Mouse (Mus musculus) midbrain, embryonic 10.5 days (tissue): Measurements from ENCODE around the gene Otx2. TPM values are rescaled to one million over a fixed set of nuclear protein-coding genes. Genes with fewer than 3 reads are reported as not detected.

Experiments used
- DNase-seq: peaks from one replicate; pipeline ENCODE4 v3.0.0-alpha.2; 2017; ENCODE audit warnings: low spot score
- H3K27ac ChIP-seq: fragments of 300-500 bp; sonication (generic); replicated peaks from 2 replicates; pipeline ENCODE4 v1.5.1; 2016; ENCODE audit warnings: mild to moderate bottlenecking
- H3K27me3 ChIP-seq: fragments of 300-500 bp; sonication (generic); 2 replicates; pipeline ENCODE4 v1.6.1; 2016; ENCODE audit warnings: low read depth, mild to moderate bottlenecking; ENCODE audit not compliant: poor library complexity, severe bottlenecking
- H3K36me3 ChIP-seq: fragments of 300-500 bp; sonication (generic); 2 replicates; pipeline ENCODE4 v1.6.1; 2016; ENCODE audit warnings: mild to moderate bottlenecking, moderate library complexity
- H3K4me1 ChIP-seq: fragments of 300-500 bp; sonication (generic); 2 replicates; pipeline ENCODE4 v1.6.1; 2016
- H3K4me3 ChIP-seq: fragments of 300-500 bp; sonication (generic); 2 replicates; pipeline ENCODE4 v1.5.1; 2016; ENCODE audit warnings: mild to moderate bottlenecking, moderate library complexity
- H3K9me3 ChIP-seq: fragments of 300-500 bp; sonication (generic); replicated peaks from 2 replicates; pipeline ENCODE4 v1.6.1; 2016; ENCODE audit warnings: mild to moderate bottlenecking
- WGBS: fragments of 180-500 bp; shearing (Covaris S2); methylation state at CpG from one replicate; pipeline ENCODE4 v1.1.7; 2016; 5-methylcytosine and 5-hydroxymethylcytosine counted together
- polyA plus RNA-seq: library from polyadenylated mRNA; unstranded; fragments of >200 nt; fragmentation: Nextera tagmentation; extraction: Ambion mirVana; gene quantifications from 2 replicates; pipeline ENCODE4 v1.2.1, GENCODE M21; 2016

Gene Otx2
- polyA plus RNA-seq, 1 experiment from 2014 or later = 149 TPM

DNA sequence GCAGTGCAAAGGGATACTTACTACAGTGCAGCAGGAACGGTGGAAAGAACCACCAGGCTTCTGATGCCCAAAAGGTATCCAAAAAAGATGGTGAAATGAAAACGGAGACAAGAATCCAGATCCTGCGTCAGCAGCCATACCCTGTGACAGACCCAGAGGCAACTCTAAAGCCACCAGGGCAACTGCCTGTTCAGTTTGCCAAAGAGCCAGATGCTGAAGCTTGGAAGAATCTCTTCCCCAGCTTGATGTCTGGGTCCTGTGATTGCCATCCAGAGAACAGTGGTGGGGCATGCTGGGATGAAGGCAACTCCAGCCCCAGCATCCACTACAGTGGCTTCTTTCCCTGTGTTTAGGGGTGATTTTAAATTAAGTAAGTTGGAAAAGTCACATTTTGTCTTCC is 5.1 kb upstream of the Otx2 start:
- 83% methylated on average over 3 of the region's 3 CpGs for WGBS

DNA sequence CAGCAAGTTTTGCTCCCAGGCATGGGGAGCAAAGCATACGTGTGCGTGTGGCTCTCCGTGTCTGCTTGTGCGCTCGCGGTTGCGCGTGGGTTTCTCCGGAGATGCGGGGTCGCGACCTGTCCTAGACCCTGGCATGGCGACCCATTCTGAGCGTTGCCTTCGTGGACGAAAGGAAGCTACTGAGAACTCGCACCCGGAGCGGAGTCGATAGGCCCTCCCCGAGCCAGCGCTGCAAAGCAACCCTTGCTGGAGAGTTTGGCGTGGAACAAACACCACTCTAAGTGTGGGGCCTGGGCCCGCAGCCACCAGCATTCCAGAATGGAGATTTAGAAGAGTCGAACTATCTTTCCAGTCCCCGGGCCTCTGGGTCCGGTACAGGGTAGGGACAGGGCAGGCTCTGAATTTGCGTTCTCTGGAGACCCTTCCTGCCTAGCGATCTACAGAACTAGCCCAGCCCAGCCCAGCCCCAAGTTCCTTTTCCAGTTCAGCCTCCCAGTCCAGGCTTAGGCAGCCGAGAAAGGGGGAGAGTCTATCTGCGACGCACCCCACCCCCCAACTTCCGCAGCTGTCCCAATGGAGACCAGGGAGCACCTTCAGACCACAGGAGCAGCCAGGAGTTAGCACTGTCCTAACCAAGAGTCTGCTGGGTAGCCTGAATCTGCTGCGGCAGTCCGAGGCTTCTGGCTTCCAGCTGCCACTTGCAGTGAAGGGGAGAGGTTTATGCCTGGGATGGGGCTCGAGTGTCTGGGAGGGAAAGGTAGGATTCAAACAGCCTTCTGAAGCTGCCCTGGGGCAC is 615 bp upstream of the Otx2 start:
- WGBS = under 1% methylated on average over 36 of the region's 36 CpGs
- peak overlapping the region; percentile 100 for H3K27ac ChIP-seq
- H3K9me3 ChIP-seq = no peaks in the 10 kb centered on the region
- H3K27me3 ChIP-seq = peaks cover 69% of the 10 kb centered on the region
- H3K4me1 ChIP-seq = peaks cover 69% of the 10 kb centered on the region
- H3K36me3 ChIP-seq = peaks cover 3% of the 10 kb centered on the region
- DNase-seq = peak; percentile 64
- H3K4me3 ChIP-seq = peak overlapping the region; percentile 97

More for the DNA sequence above, 5.1 kb upstream of the Otx2 start:
- peaks cover 57% of the 10 kb centered on the region for H3K4me1 ChIP-seq
- no peak overlapping the region for H3K4me3 ChIP-seq
- peaks cover 28% of the 10 kb centered on the region for H3K27me3 ChIP-seq
- peaks cover 7% of the 10 kb centered on the region for H3K36me3 ChIP-seq
- DNase-seq = no peak
- peak overlapping the region; percentile 55 for H3K27ac ChIP-seq
- H3K9me3 ChIP-seq = no peaks in the 10 kb centered on the region

DNA sequence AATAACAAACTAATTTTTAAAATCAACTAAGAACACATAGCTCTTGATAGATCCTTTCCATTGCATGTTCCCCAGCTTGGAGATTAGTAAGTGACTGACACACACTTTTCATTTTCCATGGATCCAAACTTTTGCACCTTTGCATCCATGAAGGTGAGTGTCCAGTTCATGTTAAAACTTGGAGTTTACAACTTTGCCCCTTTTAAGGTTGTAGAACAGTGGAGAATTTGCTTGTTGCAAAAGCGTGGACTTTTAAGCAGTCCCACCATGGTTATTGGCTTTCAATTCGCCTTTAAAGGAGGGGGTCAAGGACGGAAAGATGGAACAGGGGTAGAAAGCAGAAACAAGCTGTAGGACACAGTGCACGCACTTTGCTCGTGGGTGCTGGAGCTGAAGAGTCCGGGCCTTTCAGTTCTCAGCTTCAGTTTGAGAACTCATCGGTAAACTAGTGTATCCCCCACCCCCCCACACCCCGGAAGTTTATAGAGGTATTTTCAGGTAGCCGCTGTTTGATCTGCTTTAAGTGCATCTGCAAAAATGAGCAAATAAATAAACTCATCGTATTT is 925 bp downstream of the Otx2 start:
- H3K27ac ChIP-seq = peak overlapping the region; percentile 100

DNA sequence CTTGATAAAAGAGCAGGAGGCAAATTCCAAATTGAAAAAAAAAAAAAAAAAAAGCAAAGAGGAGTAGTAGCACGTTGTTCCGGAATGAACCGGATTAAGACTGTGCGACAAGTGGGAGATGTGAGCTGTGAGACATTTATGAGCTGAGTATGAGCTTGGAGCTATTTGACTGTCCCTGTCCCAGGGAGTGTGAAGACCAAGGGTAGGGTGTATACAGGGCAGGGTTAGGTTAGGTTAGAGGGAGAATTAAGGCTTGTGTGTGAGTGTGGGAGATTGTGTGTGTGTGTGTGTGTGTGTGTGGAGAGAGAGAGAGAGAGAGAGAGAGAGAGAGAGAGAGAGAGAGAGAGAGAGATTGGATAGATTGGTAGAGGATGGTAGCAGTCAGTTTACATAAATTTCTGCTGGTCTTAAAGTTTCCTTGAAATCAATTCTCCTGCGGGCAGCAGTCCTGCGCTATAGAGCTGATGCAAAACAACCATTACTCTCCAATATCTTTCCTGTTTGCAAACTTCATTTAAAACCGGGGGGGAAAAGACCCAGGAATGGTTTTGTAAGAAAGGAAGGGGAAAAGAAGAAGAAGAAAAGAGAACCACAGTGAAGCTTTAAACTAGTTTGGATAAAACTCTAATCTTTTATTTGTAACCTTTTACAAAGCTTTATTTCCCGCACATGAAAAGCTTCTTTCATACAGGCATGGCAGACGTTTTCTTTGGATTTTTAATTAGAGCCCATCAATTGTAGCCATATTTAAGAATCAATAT is 2.0 kb downstream of the Otx2 start:
- H3K4me1 ChIP-seq = peaks cover 63% of the 10 kb centered on the region
- peak overlapping the region; percentile 100 for H3K27ac ChIP-seq
- H3K27me3 ChIP-seq = peaks cover 91% of the 10 kb centered on the region
- WGBS = 15% methylated on average over 9 of the region's 9 CpGs
- DNase-seq = peak; percentile 50
- no peaks in the 10 kb centered on the region for H3K9me3 ChIP-seq
- peak overlapping the region; percentile 97 for H3K4me3 ChIP-seq
- H3K36me3 ChIP-seq = no peaks in the 10 kb centered on the region

More for the DNA sequence above, 925 bp downstream of the Otx2 start:
- WGBS = 7% methylated on average over 10 of the region's 10 CpGs
- H3K36me3 ChIP-seq = no peaks in the 10 kb centered on the region
- peak; percentile 51 for DNase-seq
- peak overlapping the region; percentile 97 for H3K4me3 ChIP-seq
- peaks cover 83% of the 10 kb centered on the region for H3K27me3 ChIP-seq
- H3K4me1 ChIP-seq = peaks cover 70% of the 10 kb centered on the region
- H3K9me3 ChIP-seq = no peaks in the 10 kb centered on the region

DNA sequence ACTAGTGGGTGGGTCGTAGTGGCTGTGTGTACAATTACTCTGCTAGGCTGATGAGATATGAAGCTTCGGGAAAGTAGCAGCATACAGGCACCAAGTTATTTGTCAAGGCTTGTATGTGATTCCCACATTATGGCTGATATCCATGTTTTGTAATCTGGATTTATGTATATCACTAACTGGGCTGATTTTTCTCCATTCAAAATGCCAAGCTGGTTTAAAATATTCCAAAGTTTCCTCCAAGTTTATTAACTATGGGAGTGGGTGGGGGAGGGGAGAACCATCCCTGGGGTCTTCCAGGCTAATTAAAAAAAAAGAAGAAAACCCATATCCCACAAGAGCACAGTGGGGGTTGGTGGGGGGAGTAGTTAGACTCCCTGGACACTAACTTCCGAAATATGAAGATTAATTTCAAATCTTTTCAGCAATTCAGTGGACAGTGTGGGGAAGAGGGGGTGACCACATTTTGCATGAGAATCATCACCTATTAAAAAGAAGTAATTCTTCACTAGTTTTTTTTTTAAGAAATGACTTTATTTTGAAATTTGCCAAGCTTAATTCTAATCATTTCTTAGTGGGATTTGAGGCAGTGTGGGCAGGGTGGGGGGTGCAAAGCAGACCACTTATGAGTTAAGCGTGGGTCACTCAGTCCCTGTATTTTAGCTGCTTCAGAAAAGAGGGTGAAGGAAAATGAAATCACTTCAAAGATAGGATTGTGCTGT is 2.7 kb downstream of the Otx2 start:
- Histone ChIP-seq H3K36me3 (no peaks in the 10 kb centered on the region), H3K27me3 (peaks cover 92% of the 10 kb centered on the region), H3K9me3 (no peaks in the 10 kb centered on the region), H3K27ac (peak overlapping the region; percentile 100), H3K4me3 (peak overlapping the region; percentile 97), H3K4me1 (peaks cover 60% of the 10 kb centered on the region)
- no peak for DNase-seq
- 14% methylated on average over 4 of the region's 4 CpGs for WGBS

DNA sequence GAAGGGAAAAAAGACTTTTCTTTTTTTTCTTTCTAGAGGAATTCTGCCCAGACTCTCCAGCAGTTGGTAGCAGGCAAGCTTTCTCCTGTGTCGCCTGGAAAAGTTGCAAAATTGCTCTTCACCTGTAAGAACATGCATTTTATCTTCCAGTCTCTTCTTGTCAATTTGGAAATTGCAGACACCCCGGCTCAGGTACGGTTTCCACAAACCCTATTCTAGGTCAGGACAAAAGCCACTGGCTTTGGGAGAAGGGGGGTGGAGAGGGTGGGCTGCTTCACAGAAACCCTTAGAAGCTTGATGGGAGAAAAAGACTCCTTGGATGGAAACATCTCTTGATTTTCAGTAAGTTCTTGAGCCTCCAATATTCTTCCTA is 3.4 kb downstream of the Otx2 start:
- Histone ChIP-seq H3K36me3 (peaks cover 4% of the 10 kb centered on the region; the same call in 1 of the 2 replicates), H3K9me3 (no peaks in the 10 kb centered on the region), H3K27me3 (peaks cover 93% of the 10 kb centered on the region), H3K4me3 (peak overlapping the region; percentile 97), H3K4me1 (peaks cover 55% of the 10 kb centered on the region), H3K27ac (peak overlapping the region; percentile 100)
- DNase-seq = peak; percentile 62
- 5% methylated on average over 3 of the region's 3 CpGs for WGBS

DNA sequence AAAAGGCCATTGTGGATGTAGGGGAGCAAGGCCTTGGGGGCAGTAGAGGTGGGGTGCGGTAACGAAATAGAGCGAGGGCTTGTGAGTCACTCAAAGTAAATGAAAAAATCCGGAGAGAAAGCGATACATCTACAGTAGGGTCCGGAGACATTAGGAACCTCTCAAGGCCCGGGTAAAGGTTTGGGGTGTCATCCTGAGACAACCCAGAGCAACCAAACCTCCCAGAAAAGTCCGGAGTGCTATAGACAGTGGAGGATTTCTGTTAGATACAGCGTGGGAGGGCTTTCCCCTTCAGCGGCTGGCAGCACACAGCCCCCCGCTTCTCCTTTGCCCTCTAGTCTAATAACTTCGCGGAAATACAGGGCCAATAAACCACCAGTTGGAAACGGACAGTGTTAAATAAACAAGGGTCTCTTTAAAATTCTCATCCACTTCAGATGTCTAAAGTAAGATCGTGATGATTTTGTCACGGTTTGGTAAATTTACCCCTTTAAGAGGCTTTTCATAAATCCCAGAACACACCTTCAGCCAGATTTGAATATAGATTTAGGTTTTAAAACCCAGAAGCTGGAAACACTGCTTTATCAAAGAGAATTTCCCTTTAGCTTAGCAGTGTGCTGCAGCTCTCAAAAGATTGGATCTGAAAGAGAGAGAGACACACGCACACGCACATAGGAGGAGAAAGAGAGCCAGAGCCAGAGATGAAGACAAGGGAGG is 3.9 kb downstream of the Otx2 start:
- H3K27me3 ChIP-seq = peaks cover 87% of the 10 kb centered on the region
- peaks cover 49% of the 10 kb centered on the region for H3K4me1 ChIP-seq
- peak overlapping the region; percentile 97 for H3K4me3 ChIP-seq

DNA sequence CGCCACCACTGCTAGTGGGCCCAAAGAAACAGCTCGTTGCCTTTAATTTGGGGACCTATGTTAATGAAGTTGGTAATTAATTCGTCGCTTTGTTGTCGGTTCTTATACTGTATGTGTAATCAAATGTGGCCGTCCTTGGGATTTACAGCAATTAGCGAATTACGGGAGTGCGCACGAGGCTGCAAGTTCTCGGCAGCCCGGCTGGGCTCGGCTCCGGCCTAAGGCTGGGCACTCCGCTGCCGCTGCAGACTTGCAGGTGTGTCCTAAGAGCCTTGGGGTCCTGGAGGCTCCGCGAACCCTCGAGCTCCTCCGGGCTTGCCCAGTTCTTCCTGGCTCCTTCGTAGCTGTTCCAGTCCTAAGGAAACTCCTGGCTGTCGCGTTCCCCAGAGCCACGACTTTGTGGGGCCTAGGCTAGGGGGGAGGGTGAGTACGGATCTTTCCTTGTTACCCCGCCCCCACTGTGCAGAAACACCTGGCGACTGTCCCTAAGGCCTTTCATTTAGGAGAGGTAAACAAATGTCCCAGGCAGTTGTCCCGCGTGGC is 4.8 kb downstream of the Otx2 start:
- H3K4me3 ChIP-seq = peak overlapping the region; percentile 97
- peaks cover 41% of the 10 kb centered on the region for H3K4me1 ChIP-seq
- H3K9me3 ChIP-seq = no peaks in the 10 kb centered on the region
- H3K27me3 ChIP-seq = peaks cover 79% of the 10 kb centered on the region
- DNase-seq = peak; percentile 70
- peaks cover 18% of the 10 kb centered on the region for H3K36me3 ChIP-seq
- peak overlapping the region; percentile 100 for H3K27ac ChIP-seq
- under 1% methylated on average over 29 of the region's 29 CpGs for WGBS

More for the DNA sequence above, 3.9 kb downstream of the Otx2 start:
- Histone ChIP-seq H3K9me3 (no peaks in the 10 kb centered on the region), H3K36me3 (peaks cover 9% of the 10 kb centered on the region), H3K27ac (peak overlapping the region; percentile 100)
- under 1% methylated on average over 18 of the region's 18 CpGs for WGBS
- peak; percentile 62 for DNase-seq

DNA sequence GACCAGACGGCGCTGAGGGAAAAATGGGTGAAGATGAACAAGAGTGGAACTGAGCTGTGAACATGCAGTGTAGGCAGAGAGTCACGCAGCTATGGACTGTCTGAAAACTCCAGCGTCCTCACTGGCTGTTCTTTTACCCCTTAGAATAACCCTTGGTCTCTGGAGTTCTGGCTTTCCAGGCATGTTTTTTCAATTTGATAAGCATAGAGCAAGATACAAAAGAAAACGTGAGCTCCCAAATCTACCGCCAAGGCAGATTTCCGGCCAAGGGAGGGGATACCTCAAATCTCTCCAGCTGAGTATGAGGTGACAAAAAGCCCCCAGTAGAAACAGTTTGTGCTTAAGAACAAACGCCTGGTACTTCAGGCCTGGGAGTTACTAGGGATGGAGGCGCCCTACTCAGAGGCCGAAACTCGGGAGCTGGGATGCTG is 5.6 kb downstream of the Otx2 start:
- Histone ChIP-seq H3K36me3 (peaks cover 22% of the 10 kb centered on the region), H3K4me1 (peaks cover 36% of the 10 kb centered on the region), H3K27me3 (peaks cover 73% of the 10 kb centered on the region), H3K4me3 (peak overlapping the region; percentile 97), H3K9me3 (no peaks in the 10 kb centered on the region), H3K27ac (peak overlapping the region; percentile 100)
- under 1% methylated on average over 11 of the region's 11 CpGs for WGBS
- peak; percentile 54 for DNase-seq

DNA sequence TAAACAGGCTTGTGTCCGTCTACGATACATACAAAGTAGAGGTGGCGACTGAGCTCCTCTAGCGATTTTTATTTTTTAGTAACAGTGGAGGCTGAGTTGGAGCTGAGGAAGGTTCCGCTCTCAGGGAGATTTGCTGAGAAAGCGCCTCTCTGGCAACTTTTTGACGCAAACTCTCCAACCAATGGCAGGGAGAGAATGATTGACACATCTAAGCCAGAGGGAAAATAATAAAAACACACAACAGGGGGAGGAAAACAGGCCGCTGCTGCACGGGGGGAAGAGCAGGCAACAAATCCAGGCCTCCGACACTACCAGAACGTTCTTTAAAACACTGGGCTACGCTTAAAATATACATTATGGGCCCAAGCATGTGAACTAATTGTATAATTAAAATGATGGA is 6.2 kb downstream of the Otx2 start:
- under 1% methylated on average over 12 of the region's 12 CpGs for WGBS
- Histone ChIP-seq H3K4me1 (peaks cover 34% of the 10 kb centered on the region), H3K27me3 (peaks cover 71% of the 10 kb centered on the region), H3K9me3 (no peaks in the 10 kb centered on the region), H3K4me3 (peak overlapping the region; percentile 97), H3K36me3 (peaks cover 25% of the 10 kb centered on the region), H3K27ac (peak overlapping the region; percentile 100)
- DNase-seq = peak; percentile 80

DNA sequence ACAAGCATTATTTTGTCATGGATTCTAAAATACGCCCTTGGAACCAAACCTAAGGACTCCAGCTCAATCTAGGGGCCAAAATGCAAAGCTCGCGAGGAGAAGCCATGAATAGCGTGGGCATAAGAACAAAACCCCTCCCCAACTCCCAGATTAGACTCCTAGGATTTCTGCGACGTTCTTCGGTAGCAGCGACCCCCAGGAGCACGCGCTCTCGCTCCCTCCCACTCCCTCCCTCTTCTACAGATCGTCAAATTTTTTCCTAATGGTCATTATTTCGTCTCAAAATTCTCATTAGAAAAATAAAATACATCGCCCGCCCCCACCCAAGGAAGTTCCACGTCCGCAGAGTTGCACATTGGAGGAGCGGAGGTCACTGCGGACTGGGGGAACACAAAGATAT is 6.8 kb downstream of the Otx2 start:
- Histone ChIP-seq H3K27ac (peak overlapping the region; percentile 100), H3K4me3 (peak overlapping the region; percentile 97), H3K36me3 (peaks cover 31% of the 10 kb centered on the region), H3K9me3 (no peaks in the 10 kb centered on the region), H3K4me1 (peaks cover 40% of the 10 kb centered on the region), H3K27me3 (peaks cover 72% of the 10 kb centered on the region)
- DNase-seq = peak; percentile 51
- WGBS = 0% methylated on average over 19 of the region's 19 CpGs
